Mouse (Mus musculus): ENCODE measurements around the gene Exosc2. TPM values are rescaled to one million over a fixed set of nuclear protein-coding genes. Genes with fewer than 3 reads are reported as not detected.
"Not testable (repeated sequence)": the region's sequence is repeated elsewhere in the genome, so short reads cannot be mapped to it uniquely, and the experiment has no call there.

The Exosc2 gene
- total RNA-seq, 1 experiment from 2014 or later, result 40.2 TPM

DNA sequence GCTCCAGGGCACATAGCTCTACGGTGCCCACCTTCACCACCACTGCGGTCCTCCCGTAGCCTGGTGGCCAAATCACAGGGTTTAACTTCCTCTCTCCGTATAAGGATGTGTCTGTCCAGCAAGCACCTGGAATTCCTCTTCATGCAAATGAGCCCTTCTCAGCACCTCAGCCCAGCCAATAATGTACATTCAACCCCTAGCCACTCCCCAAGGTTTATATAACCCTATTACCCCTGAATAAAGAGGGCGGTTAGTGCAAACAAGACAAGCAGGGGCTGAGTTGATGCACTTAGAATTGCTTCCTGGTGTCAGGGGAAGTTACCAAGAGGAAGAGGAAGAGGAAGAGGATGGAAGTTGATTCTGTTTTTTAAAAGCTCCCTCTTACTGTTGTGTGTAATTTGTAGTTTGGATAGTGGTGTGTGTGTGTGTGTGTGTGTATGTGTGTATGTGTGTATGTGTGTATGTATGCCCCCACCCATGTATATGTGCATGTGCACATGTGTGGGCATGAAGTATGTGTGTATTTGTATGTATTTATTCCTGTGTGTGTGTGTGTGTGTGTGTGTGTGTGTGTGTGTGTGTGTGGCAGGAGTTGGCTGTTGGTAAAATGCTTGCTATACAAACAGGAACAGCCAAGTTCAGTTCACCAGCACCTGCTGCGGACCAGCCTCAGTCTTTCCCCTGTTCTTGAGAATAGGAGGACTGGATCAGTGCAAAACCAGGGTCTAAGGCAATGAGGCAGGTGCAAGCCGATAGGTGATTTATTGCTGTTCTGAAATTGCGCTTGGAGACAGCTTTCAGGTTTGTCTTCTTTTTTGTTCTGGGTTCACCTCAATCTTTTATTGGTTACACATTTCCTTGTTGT lies 7.3 kb upstream of the Exosc2 start:
- no peak for ATAC-seq (replicated peaks; ENCODE audit: insufficient number of reproducible peaks, low FRiP score, low TSS enrichment, poor library complexity, severe bottlenecking)

DNA sequence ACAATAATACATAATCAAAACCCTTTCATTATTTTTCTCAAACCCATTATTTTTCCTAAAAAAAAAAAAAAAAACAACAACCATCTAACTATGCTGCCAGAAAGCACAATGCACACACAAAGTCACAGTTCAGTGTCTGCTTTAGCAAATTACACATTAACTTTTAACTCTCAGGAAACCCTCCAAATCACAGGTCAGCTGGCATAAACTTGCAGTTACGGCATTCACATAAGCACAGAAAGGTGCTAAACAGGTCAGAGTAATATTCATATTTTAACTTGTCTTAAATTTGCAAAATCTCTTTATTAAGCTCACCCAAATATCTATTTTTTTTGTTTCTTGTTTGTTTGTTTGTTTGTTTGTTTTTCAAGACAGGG lies 6.7 kb upstream of the Exosc2 start:
- ATAC-seq (replicated peaks; ENCODE audit: insufficient number of reproducible peaks, low FRiP score, low TSS enrichment, poor library complexity, severe bottlenecking), result no peak

GRCm38 (mm10) chr2:31667332-31667731 lies 3.2 kb upstream of the Exosc2 start:
- no peak for ATAC-seq (replicated peaks; ENCODE audit: insufficient number of reproducible peaks, low FRiP score, low TSS enrichment, poor library complexity, severe bottlenecking)

DNA sequence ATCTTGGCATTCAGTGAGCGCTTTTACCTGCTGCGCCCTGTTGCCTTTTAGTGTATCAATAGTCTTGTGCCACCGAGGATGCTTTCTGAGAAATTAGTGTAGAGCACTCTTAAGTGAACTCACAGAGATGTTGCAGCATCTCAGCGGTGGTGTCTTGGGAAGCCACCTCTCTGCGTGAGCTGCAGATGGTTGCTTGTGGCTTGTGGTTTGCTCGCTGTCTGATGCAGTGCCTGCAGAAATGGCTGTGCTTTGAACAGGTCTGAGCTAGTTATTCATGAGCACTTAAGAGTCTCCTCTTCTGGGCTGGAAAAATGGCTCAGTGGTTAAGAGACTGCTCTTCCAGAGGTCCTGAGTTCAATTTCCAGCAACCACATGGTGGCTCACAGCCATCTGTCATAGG lies 8.1 kb downstream of the Exosc2 start:
- ATAC-seq (replicated peaks; ENCODE audit: insufficient number of reproducible peaks, low FRiP score, low TSS enrichment, poor library complexity, severe bottlenecking), result no peak

DNA sequence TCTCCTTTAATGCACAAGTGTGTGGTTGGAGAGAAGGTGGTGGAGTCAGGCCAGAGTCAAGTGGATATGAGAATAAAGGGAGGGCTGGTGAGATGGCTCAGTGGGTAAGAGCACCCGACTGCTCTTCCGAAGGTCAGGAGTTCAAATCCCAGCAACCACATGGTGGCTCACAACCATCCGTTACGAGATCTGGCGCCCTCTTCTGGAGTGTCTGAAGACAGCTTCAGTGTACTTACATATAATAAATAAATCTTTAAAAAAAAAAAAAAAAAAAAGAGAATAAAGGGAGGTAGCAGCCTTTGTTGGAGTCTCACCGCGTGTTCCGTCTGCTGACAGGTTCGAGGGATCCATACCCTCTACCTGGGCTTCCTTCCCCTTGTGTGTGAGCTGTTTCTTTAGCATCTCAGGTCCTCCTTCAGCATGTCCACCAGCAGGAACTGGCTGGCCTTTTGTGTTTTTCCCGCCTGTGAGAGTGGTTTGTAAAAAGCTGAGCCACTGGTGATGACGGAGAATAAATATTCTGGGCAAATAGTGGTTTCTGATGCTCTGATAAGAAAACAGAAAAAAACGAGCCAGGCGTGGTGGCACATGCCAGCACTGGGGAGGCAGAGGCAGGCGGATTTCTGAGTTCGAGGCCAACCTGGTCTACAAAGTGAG lies 10.7 kb downstream of the Exosc2 start:
- ATAC-seq (replicated peaks; ENCODE audit: insufficient number of reproducible peaks, low FRiP score, low TSS enrichment, poor library complexity, severe bottlenecking), result not testable (repeated sequence)

DNA sequence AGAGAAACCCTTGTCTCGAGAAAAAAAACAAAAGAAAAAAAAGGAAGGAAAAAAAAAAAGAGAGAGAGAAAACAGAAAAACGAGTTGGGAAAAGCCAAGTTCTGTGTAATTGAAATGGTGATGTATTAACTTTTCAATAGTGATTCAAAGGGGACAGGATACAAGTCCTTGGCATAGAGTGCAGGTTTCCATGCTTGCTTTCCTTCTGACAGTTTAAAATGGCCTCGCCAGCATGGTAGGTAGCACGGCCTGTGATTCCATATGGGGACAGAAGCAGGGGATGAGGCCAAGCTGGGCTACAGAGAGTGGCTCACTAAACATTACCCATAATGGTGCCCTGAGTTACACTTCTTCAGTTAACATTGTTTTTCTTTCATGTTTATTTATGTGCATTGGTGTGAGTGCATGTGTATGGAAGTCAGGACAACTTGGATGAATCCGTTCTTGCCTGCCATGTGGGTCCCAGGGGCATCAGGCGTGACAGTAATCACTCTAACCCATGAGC lies 11.3 kb downstream of the Exosc2 start:
- ATAC-seq (replicated peaks; ENCODE audit: insufficient number of reproducible peaks, low FRiP score, low TSS enrichment, poor library complexity, severe bottlenecking), result no peak

GRCm38 (mm10) chr2:31683666-31684065 lies 13.2 kb downstream of the Exosc2 start:
- no peak for ATAC-seq (replicated peaks; ENCODE audit: insufficient number of reproducible peaks, low FRiP score, low TSS enrichment, poor library complexity, severe bottlenecking)

- ATAC-seq (replicated peaks; ENCODE audit: insufficient number of reproducible peaks, low FRiP score, low TSS enrichment, poor library complexity, severe bottlenecking), result peak; percentile 100
Observed at GRCm38 (mm10) chr2:31688074-31688925, 17.8 kb downstream of the Exosc2 start, which contains the start of gene Abl1. Gene Abl1, plus strand, starts transcription at chr2:31688376.

DNA sequence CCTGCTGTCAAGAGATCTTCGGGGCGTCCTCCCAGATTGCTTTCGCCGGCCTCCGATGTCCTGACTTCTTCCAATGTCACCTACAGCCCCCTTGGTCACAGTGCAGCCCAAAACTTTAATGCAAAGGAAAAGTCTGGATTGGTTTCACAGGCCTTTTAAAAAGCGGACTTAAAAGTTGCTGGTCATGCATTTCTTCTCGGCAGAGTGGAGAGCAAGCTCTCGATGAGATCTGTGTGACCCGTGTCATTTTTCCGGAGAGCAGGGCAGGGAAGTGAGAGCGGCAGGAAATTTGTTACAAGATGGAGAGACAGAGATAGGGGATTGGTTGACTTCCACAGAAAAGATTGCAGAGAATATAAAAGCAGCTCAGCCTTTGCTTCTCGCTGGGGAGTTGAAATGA lies 18.5 kb downstream of the Exosc2 start:
- ATAC-seq (replicated peaks; ENCODE audit: insufficient number of reproducible peaks, low FRiP score, low TSS enrichment, poor library complexity, severe bottlenecking), result no peak

- ATAC-seq (replicated peaks; ENCODE audit: insufficient number of reproducible peaks, low FRiP score, low TSS enrichment, poor library complexity, severe bottlenecking), result no peak
Observed at GRCm38 (mm10) chr2:31690063-31690462, 19.5 kb downstream of the Exosc2 start.

- ATAC-seq (replicated peaks; ENCODE audit: insufficient number of reproducible peaks, low FRiP score, low TSS enrichment, poor library complexity, severe bottlenecking), result no peak
Observed at GRCm38 (mm10) chr2:31698209-31698608, 27.7 kb downstream of the Exosc2 start.

GRCm38 (mm10) chr2:31700545-31701446 lies 30.3 kb downstream of the Exosc2 start:
- ATAC-seq (replicated peaks; ENCODE audit: insufficient number of reproducible peaks, low FRiP score, low TSS enrichment, poor library complexity, severe bottlenecking), result no peak

DNA sequence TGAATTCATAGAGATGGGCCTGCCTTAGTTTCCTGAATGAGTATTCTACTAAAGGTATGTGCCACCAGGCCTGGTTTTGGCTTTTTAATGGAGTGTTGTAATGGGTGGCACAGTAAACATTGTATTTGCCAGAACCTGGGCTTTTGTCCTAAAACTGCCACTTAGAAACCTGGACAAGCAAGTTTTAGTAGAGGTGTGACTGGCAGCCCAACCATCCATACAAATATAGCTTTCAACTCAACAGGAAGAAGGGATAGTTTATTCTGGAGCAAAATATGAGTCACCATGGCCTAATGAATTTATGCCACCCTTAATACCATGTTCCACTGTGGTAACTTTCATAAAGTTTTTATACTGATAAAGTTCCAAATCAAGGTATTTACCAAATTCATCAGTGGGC lies 32.7 kb downstream of the Exosc2 start:
- ATAC-seq (replicated peaks; ENCODE audit: insufficient number of reproducible peaks, low FRiP score, low TSS enrichment, poor library complexity, severe bottlenecking), result no peak

- no peak for ATAC-seq (replicated peaks; ENCODE audit: insufficient number of reproducible peaks, low FRiP score, low TSS enrichment, poor library complexity, severe bottlenecking)
Observed at GRCm38 (mm10) chr2:31705914-31706313, 35.4 kb downstream of the Exosc2 start.

DNA sequence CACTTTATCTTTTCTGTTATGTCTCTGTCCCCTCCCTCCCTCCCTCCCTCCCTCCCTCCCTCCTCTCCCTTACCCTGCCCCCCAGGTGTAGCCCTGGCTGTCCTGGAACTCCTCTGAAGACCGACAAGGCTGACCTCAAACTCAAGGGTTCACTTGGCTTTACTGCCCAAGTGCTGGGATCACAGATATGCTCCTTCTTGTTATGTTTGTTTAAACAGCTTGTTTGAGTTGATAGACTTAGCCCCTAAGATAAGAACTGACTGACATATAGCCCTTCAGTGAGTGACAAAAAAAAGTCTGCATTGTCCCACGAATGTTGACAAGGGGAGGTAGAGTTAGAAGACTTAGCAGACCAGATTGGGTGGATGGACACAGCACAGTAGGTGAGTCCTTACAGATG lies 36.0 kb downstream of the Exosc2 start:
- no peak for ATAC-seq (replicated peaks; ENCODE audit: insufficient number of reproducible peaks, low FRiP score, low TSS enrichment, poor library complexity, severe bottlenecking)

- ATAC-seq (replicated peaks; ENCODE audit: insufficient number of reproducible peaks, low FRiP score, low TSS enrichment, poor library complexity, severe bottlenecking), result no peak
Observed at GRCm38 (mm10) chr2:31712716-31713115, 42.2 kb downstream of the Exosc2 start.

GRCm38 (mm10) chr2:31713813-31714212 lies 43.3 kb downstream of the Exosc2 start:
- ATAC-seq (replicated peaks; ENCODE audit: insufficient number of reproducible peaks, low FRiP score, low TSS enrichment, poor library complexity, severe bottlenecking), result no peak

GRCm38 (mm10) chr2:31714780-31715179 lies 44.3 kb downstream of the Exosc2 start:
- ATAC-seq (replicated peaks; ENCODE audit: insufficient number of reproducible peaks, low FRiP score, low TSS enrichment, poor library complexity, severe bottlenecking), result no peak
